Mouse (Mus musculus): ENCODE results near the gene Dok5.

DNA sequence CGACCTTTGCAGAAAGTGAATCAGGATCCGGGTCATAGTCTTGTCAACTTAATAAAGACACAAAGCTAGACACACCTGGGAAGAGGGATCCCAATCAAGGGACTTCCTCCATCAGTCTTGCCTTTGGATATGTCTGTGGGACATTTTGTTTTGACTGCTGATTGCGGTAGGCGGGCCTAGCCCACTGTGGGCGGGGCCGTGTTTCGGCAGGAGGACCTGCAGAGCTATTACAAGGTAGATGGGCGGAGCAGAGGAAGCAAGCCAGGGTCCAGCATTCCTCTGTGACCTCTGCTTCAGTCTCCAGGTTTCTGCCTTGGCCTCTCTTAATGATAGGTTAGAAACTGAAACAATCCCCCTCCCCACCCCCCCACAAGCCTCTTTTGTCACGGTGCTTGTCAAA lies 22.7 kb upstream of the Dok5 start:
- TF ChIP-seq GATA1 (IDR thresholded peaks at IDR 0.05; ENCODE audit: borderline replicate concordance, low read length) (no peak), FLI1 (IDR thresholded peaks at IDR 0.05; ENCODE audit: low read length) (no peak)

All from megakaryocyte, embryonic 14.5 days (primary cell).